Mouse (Mus musculus) brain, embryonic 14.5 days (tissue): ENCODE data around the gene Olfr959. TPM values are rescaled to one million over a fixed set of nuclear protein-coding genes. Genes with fewer than 3 reads are reported as not detected.

Experiments
- DNase-seq: peaks from one replicate; pipeline ENCODE4 v3.0.0-alpha.2; 2011; ENCODE audit warnings: low read depth
- CTCF ChIP-seq: fragments of 200-500 bp; IDR thresholded peaks from 2 replicates; pipeline ENCODE4 v1.5.1; 2012; ENCODE audit warnings: inconsistent platforms, mild to moderate bottlenecking, moderate library complexity, borderline replicate concordance; ENCODE audit not compliant: insufficient read depth, insufficient read length; ENCODE audit errors: extremely low read depth
- POLR2A ChIP-seq: fragments of 200-500 bp; IDR thresholded peaks from 2 replicates; pipeline ENCODE4 v1.6.1; 2012; ENCODE audit warnings: mild to moderate bottlenecking, inconsistent platforms, borderline replicate concordance; ENCODE audit not compliant: poor library complexity, insufficient read depth, insufficient read length, severe bottlenecking; ENCODE audit errors: extremely low read depth
- polyA plus RNA-seq: library from polyadenylated mRNA; depleted of rRNA; stranded (reverse); fragments of >200 nt; gene quantifications from 2 replicates; pipeline ENCODE4 v1.2.3, GENCODE M21; 2012; rRNA removed

The Olfr959 gene
- polyA plus RNA-seq, 1 experiment, result not detected

DNA sequence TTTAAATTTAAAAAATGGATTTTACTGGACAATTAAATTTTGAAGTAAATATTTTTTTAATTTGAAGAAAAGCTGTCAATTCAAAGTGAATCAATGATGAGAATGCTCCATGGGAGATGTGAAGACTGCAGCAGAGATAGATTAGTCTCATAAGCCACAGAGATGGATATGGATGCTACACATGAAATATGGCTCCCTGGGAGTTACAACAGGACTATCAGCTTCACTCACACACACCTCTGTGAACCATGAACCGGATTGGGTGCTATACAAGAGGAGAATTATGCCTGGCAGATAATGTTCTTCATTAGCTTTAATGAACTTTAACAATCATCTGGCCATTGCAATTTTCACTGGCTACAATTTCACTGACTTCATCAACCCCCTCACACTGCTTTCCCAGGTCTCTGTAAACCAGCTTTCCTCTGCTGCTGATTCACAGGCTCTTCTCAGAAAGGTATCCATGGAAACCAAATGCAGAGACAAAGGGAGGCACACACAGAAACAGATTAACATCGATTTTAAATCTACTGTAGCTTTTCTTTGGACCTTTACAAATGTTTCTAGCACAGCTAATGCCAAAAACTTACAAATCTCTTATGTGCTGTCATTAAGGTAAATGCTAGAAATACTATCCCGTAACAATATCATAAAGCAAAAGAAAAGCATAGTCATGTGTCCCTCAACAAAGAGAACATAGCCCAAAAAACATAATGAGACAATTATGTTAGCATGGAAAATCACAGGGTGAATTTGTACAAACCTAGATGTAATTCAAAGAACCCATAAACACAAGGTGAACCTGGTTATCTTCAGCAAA, 17.6 kb downstream of the Olfr959 start:
- peak; percentile 94 for DNase-seq
- TF ChIP-seq POLR2A (no peak), CTCF (no peak)

DNA sequence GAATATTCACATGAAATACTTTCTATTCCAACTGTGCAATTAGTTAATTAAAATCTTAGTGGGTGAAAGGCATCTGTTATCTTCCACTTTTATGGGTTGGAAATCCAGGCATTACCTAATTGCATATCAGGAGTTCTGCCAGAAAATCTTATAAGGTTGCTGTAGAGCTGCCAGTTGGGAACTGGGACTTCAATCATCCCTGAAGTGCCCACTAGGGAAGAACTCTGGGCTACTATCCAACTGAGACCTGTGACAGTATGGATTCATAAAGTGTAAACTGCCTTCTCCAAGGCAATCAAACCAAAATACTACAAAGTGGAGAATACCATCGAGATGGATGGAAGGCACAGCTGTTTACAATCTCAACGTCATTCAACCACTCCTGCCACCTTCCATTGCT, 21.4 kb downstream of the Olfr959 start, which contains the start of gene Olfr958:
TSS of gene Olfr958 (minus strand) at position 109 of the 400 bp plus-strand sequence.
- DNase-seq, result peak; percentile 90
- TF ChIP-seq CTCF (no peak), POLR2A (no peak)

DNA sequence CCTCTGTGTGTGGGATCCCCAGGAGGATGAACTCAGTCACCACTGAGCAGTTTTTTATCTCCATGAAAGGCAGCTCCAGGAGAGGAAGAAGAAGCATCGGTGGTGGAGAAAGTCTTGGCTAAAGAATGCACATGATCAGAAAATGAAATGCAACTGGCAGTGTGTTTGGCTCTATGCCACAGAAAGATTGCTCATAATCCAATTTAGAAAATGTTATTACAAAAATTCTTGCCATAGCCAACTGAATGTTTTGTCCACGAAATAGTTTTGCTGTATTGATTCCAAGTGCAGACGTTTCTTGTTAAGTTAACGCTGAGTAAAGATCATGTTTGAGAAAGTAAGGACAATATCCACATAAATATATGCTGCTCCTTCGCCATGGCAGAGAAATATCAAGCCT, 24.6 kb downstream of the Olfr959 start:
- DNase-seq, result peak; percentile 19
- TF ChIP-seq CTCF, result no peak
- no peak for TF ChIP-seq POLR2A

DNA sequence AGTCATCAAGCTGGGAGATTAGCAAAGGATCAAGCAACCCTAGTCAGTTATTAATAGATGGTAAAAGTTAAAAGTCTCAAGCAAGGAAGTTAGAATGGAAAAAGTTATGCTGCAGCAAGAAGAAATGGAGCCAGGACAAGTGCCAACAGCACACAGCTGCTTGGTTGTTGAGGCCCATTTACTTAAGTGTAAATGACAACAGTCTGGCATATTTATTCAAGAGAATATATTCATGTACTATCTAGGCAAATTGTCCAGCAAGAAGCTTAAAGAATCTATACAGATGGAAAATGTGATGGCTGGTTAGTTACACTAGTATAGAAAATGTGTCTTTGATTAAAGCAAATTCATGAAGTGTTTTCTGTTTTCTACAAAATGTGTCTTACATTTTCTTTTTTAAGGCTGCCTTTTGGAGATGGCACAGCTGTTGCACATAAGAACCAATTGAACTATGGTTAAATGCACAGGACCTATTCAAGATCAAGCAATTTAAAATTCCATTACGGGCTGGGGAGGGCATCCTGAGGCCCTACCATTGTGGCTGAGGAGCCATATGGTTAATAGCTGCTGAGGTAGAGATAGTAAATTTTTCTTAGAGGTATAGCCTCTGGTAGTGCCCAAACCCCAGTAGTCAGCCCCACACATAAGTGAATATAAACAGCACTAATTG, 51.6 kb downstream of the Olfr959 start:
- peak; percentile 11 for DNase-seq
- TF ChIP-seq CTCF (no peak), POLR2A (no peak)

Other genes with a start within 250 kb of the Olfr959 start
- gene Olfr948, start 249.5 kb downstream of the Olfr959 start, polyA plus RNA-seq, result not detected in 2 replicates
- not detected in 2 replicates for gene Olfr951, start 188.2 kb downstream of the Olfr959 start, polyA plus RNA-seq
- not detected in 2 replicates for gene Olfr952, start 148.4 kb downstream of the Olfr959 start, polyA plus RNA-seq
- gene Olfr954, start 118.9 kb downstream of the Olfr959 start, polyA plus RNA-seq, result not detected in 2 replicates
- gene Olfr955, start 103.6 kb downstream of the Olfr959 start, polyA plus RNA-seq, result not detected in 2 replicates
- gene Olfr44, start 81.6 kb downstream of the Olfr959 start, polyA plus RNA-seq, result not detected in 2 replicates
- gene Olfr957, start 59.8 kb downstream of the Olfr959 start, polyA plus RNA-seq, result not detected in 2 replicates
- not detected in 2 replicates for gene Olfr958, start 21.5 kb downstream of the Olfr959 start, polyA plus RNA-seq
- 61.0 and 87.9 TPM in 2 replicates for gene AW551984, start 28.8 kb upstream of the Olfr959 start, polyA plus RNA-seq
- gene Olfr148, start 35.1 kb upstream of the Olfr959 start, polyA plus RNA-seq, result not detected in 2 replicates
- not detected in 2 replicates for gene Olfr960, start 45.8 kb upstream of the Olfr959 start, polyA plus RNA-seq
- gene Olfr961, start 69.5 kb upstream of the Olfr959 start, polyA plus RNA-seq, result not detected in 2 replicates
- not detected in 2 replicates for gene Olfr963, start 91.6 kb upstream of the Olfr959 start, polyA plus RNA-seq
- gene Olfr149, start 131.5 kb upstream of the Olfr959 start, polyA plus RNA-seq, result not detected in 2 replicates
- gene Olfr965, start 135.8 kb upstream of the Olfr959 start, polyA plus RNA-seq, result not detected in 2 replicates
- gene Olfr150, start 155.4 kb upstream of the Olfr959 start, polyA plus RNA-seq, result not detected in 2 replicates
- not detected in 2 replicates for gene Olfr967, start 170.7 kb upstream of the Olfr959 start, polyA plus RNA-seq
- not detected in 2 replicates for gene Olfr968, start 207.7 kb upstream of the Olfr959 start, polyA plus RNA-seq
- not detected in 2 replicates for gene Olfr969, start 215.4 kb upstream of the Olfr959 start, polyA plus RNA-seq
- not detected in 2 replicates for gene Olfr970, start 233.3 kb upstream of the Olfr959 start, polyA plus RNA-seq